Mouse (Mus musculus): Measurements from ENCODE around the gene Pola1. TPM values are rescaled to one million over a fixed set of nuclear protein-coding genes. Genes with fewer than 3 reads are reported as not detected.
"Not testable (repeated sequence)": the region's sequence is repeated elsewhere in the genome, so short reads cannot be mapped to it uniquely, and the experiment has no call there.

Pola1 gene
- total RNA-seq, 2 experiments from 2014 or later, result 16.9 to 18.0 TPM

GRCm38 (mm10) chrX:93429738-93430260, 202.2 kb downstream of the Pola1 start:
- no peak for DNase-seq

- no peak for DNase-seq
Observed at GRCm38 (mm10) chrX:93428956-93429737, 202.8 kb downstream of the Pola1 start.

GRCm38 (mm10) chrX:93400871-93401270, 231.1 kb downstream of the Pola1 start:
- DNase-seq, result not testable (repeated sequence)

GRCm38 (mm10) chrX:93397089-93397488, 234.9 kb downstream of the Pola1 start:
- no peak for DNase-seq

- DNase-seq, result no peak
Observed at GRCm38 (mm10) chrX:93377285-93377972, 254.5 kb downstream of the Pola1 start.

GRCm38 (mm10) chrX:93373503-93373902, 258.5 kb downstream of the Pola1 start:
- DNase-seq, result no peak

GRCm38 (mm10) chrX:93369708-93370107, 262.2 kb downstream of the Pola1 start:
- no peak for DNase-seq

- no peak for DNase-seq
Observed at GRCm38 (mm10) chrX:93368211-93368610, 263.7 kb downstream of the Pola1 start.

- DNase-seq, result no peak
Observed at GRCm38 (mm10) chrX:93321336-93321735, 310.6 kb downstream of the Pola1 start.

- no peak for DNase-seq
Observed at GRCm38 (mm10) chrX:93319979-93320378, 312.0 kb downstream of the Pola1 start.

- DNase-seq, result no peak
Observed at GRCm38 (mm10) chrX:93317577-93317976, 314.4 kb downstream of the Pola1 start.

- no peak for DNase-seq
Observed at GRCm38 (mm10) chrX:93305780-93306179, 326.2 kb downstream of the Pola1 start.

- no peak for DNase-seq
Observed at GRCm38 (mm10) chrX:93301798-93302197, 330.2 kb downstream of the Pola1 start.

GRCm38 (mm10) chrX:93300183-93300815, 331.7 kb downstream of the Pola1 start:
- DNase-seq, result no peak

- no peak for DNase-seq
Observed at GRCm38 (mm10) chrX:93299771-93300170, 332.2 kb downstream of the Pola1 start.

GRCm38 (mm10) chrX:93299046-93299626, 332.8 kb downstream of the Pola1 start:
- DNase-seq, result no peak

GRCm38 (mm10) chrX:93297001-93297441, 334.9 kb downstream of the Pola1 start:
- no peak for DNase-seq

- no peak for DNase-seq
Observed at GRCm38 (mm10) chrX:93295819-93296218, 336.1 kb downstream of the Pola1 start.

GRCm38 (mm10) chrX:93294736-93295490, 337.0 kb downstream of the Pola1 start:
- DNase-seq, result no peak

- no peak for DNase-seq
Observed at GRCm38 (mm10) chrX:93292031-93292430, 339.9 kb downstream of the Pola1 start.

- no peak for DNase-seq
Observed at GRCm38 (mm10) chrX:93289851-93290380, 342.0 kb downstream of the Pola1 start.

GRCm38 (mm10) chrX:93289076-93289475, 342.9 kb downstream of the Pola1 start:
- no peak for DNase-seq
